Comparison of ENCODE assay signal across 24 mouse cellular contexts in the genomic region with DNA sequence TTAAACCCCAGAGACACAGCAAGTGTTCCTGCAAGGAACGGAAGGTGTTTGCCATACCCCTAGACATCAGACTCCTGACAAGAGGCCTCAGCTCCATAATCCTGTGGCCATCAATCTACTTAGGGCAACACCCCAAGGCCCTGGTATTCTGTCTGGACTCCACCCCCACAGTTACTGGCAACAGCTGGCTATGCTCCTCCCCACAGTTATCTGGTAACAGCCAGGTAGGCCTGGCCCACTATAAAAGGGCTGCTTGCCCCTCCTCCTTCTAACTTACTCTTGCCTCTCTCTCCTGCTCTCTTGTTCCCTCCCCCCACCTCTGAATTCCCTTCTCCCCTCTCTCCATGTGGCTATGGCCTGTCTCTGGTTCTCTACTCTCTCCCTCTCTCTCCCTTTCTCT.
DNase-seq lines count a peak whose midpoint lies in the region; ATAC-seq and TF ChIP-seq lines count a peak whose summit lies in the region.
"Had no signal": no experiment of that assay in that cellular context is flagged by ENCODE, and none has a peak within 500 bp of the region (broad histone marks: within the 10 kb centered on the region; RNA-seq: fewer than 3 reads in every experiment).

No protein-coding gene starts in this region.

- no peak for ATAC-seq in forebrain, embryonic 14.5 days
- ATAC-seq in hindbrain, postnatal 0 days: no peak
- ATAC-seq: forebrain, embryonic 15.5 days; forebrain, postnatal 0 days; Patski had no signal

- H3K9ac ChIP-seq in forebrain, embryonic 14.5 days (ENCODE audit: low read length): no peak overlapping the region
- no peak overlapping the region for H3K9ac ChIP-seq in hindbrain, postnatal 0 days (replicated peaks; ENCODE audit: low read length)
- H3K9ac ChIP-seq: embryonic facial prominence, embryonic 13.5 days; embryonic facial prominence, embryonic 15.5 days; forebrain, embryonic 12.5 days; forebrain, embryonic 15.5 days; forebrain, postnatal 0 days had no signal

- H3K36me3 ChIP-seq in forebrain, embryonic 14.5 days (ENCODE audit: control insufficient read depth, insufficient read depth, low read length): no peaks in the 10 kb centered on the region
- no peaks in the 10 kb centered on the region for H3K36me3 ChIP-seq in hindbrain, postnatal 0 days (ENCODE audit: insufficient read depth, low read length)
- H3K36me3 ChIP-seq: embryonic facial prominence, embryonic 13.5 days; embryonic facial prominence, embryonic 15.5 days; forebrain, embryonic 10.5 days; forebrain, embryonic 12.5 days; forebrain, embryonic 15.5 days; G1E had no signal

- H3K4me1 ChIP-seq in forebrain, embryonic 14.5 days (ENCODE audit: control insufficient read depth, insufficient read depth, low read length): no peaks in the 10 kb centered on the region
- no peaks in the 10 kb centered on the region for H3K4me1 ChIP-seq in hindbrain, postnatal 0 days (ENCODE audit: insufficient read depth, low read length)
- H3K4me1 ChIP-seq: embryonic facial prominence, embryonic 13.5 days; embryonic facial prominence, embryonic 15.5 days; forebrain, embryonic 10.5 days; forebrain, embryonic 12.5 days; forebrain, embryonic 15.5 days had no signal

- no peak for TF ChIP-seq CTCF in hindbrain, postnatal 0 days (IDR thresholded peaks at IDR 0.05; ENCODE audit: low read depth)

- whole genome bisulfite sequencing in forebrain, embryonic 14.5 days: 93% methylated on average over 1 of the region's 1 CpGs
- WGBS in hindbrain, postnatal 0 days: 83% methylated on average over 1 of the region's 1 CpGs

- H3K4me3 ChIP-seq in forebrain, embryonic 14.5 days (ENCODE audit: low read depth, low read length): no peak overlapping the region
- no peak overlapping the region for H3K4me3 ChIP-seq in hindbrain, postnatal 0 days (ENCODE audit: low read length)
- H3K4me3 ChIP-seq: embryonic facial prominence, embryonic 13.5 days; embryonic facial prominence, embryonic 15.5 days; erythroblast, embryonic 14.5 days; forebrain, embryonic 10.5 days; forebrain, embryonic 12.5 days; forebrain, embryonic 15.5 days had no signal

- no peaks in the 10 kb centered on the region for H3K9me3 ChIP-seq in forebrain, embryonic 14.5 days (replicated peaks; ENCODE audit: control insufficient read depth, low read length)
- H3K9me3 ChIP-seq in hindbrain, postnatal 0 days (ENCODE audit: low read length): no peaks in the 10 kb centered on the region
- H3K9me3 ChIP-seq: embryonic facial prominence, embryonic 13.5 days; embryonic facial prominence, embryonic 15.5 days; forebrain, embryonic 10.5 days; forebrain, embryonic 12.5 days; forebrain, embryonic 15.5 days; G1E had no signal

- H3K27me3 ChIP-seq in forebrain, embryonic 14.5 days (replicated peaks; ENCODE audit: control insufficient read depth, insufficient read depth, low read length): no peaks in the 10 kb centered on the region
- H3K27me3 ChIP-seq in hindbrain, postnatal 0 days (ENCODE audit: insufficient read depth, low read length): no peaks in the 10 kb centered on the region
- H3K27me3 ChIP-seq: embryonic facial prominence, embryonic 13.5 days; embryonic facial prominence, embryonic 15.5 days; forebrain, embryonic 12.5 days; forebrain, embryonic 15.5 days had no signal

- no peak overlapping the region for H3K4me2 ChIP-seq in forebrain, embryonic 14.5 days (ENCODE audit: low read length)
- H3K4me2 ChIP-seq in hindbrain, postnatal 0 days (ENCODE audit: low read depth, low read length): no peak overlapping the region
- H3K4me2 ChIP-seq: embryonic facial prominence, embryonic 13.5 days; embryonic facial prominence, embryonic 15.5 days; forebrain, embryonic 12.5 days; forebrain, embryonic 15.5 days had no signal

- H3K27ac ChIP-seq in forebrain, embryonic 14.5 days (ENCODE audit: low read depth, low read length): no peak overlapping the region
- no peak overlapping the region for H3K27ac ChIP-seq in hindbrain, postnatal 0 days
- H3K27ac ChIP-seq: embryonic facial prominence, embryonic 13.5 days; embryonic facial prominence, embryonic 15.5 days; forebrain, embryonic 10.5 days; forebrain, embryonic 12.5 days; forebrain, embryonic 15.5 days had no signal

- DNase-seq in ES-CJ7 (ENCODE audit: low read depth, low spot score) (peak; percentile 75), R1 (ENCODE audit: low read depth, low spot score) (peak; percentile 58), ZHBTc4 (ENCODE audit: low read depth, low spot score) (peak; percentile 89)
- DNase-seq in forebrain, embryonic 14.5 days (ENCODE audit: low spot score): no peak
- no peak for DNase-seq in hindbrain, postnatal 0 days (ENCODE audit: low spot score)
- no peak for DNase-seq in testis, postnatal 10 days (ENCODE audit: low spot score)
- DNase-seq: adrenal gland, adult 2 months; adrenal gland, postnatal 10 days; adrenal gland, postnatal 25 days; cerebellum, adult 11 months; cerebellum, adult 18-20 months; cerebellum, adult 8-10 months; cerebellum, adult 9-11 months; cerebellum, postnatal 36 days; embryo, embryonic 11 days; forebrain, postnatal 0 days had no signal

Comparison
In these comparisons a context has a peak if more than half of its experiments do, and no peak if none do; other contexts are left out.
1. DNase-seq: peak in ES-CJ7 (single experiment), R1 (single experiment) and ZHBTc4 (single experiment); none in forebrain, embryonic 14.5 days (single experiment), hindbrain, postnatal 0 days (single experiment) and testis, postnatal 10 days (single experiment).